Mouse (Mus musculus): ENCODE measurements around the gene Nt5c2. TPM values are rescaled to one million over a fixed set of nuclear protein-coding genes. Genes with fewer than 3 reads are reported as not detected.
A peak's percentile ranks its signal among the peaks of the same experiment; 100 is the strongest.

Gene Nt5c2
- polyA plus RNA-seq, 1 experiment from 2014 or later: 118 TPM

- Histone ChIP-seq H3K27me3 (no peaks in the 10 kb centered on the region), H3K4me2 (no peak overlapping the region), H3K4me3 (no peak overlapping the region), H3K4me1 (replicated peaks) (peaks cover 10% of the 10 kb centered on the region; the same call in 1 of the 2 replicates), H3K36me3 (no peaks in the 10 kb centered on the region), H3K9me3 (replicated peaks) (no peaks in the 10 kb centered on the region), H3K27ac (peak overlapping the region; percentile 26; the same call in 1 of the 2 replicates), H3K9ac (no peak overlapping the region)
- WGBS: 68% methylated on average over 6 of the region's 6 CpGs
- no peak for ATAC-seq (replicated peaks; ENCODE audit: insufficient number of reproducible peaks, insufficient read depth, low FRiP score, low read depth)
These were observed 94.4 kb downstream of the Nt5c2 start for GRCm38 (mm10) chr19:46920571-46920970.

- Histone ChIP-seq H3K4me2 (no peak overlapping the region), H3K9me3 (replicated peaks) (no peaks in the 10 kb centered on the region), H3K4me3 (no peak overlapping the region), H3K27ac (no peak overlapping the region), H3K27me3 (no peaks in the 10 kb centered on the region), H3K36me3 (no peaks in the 10 kb centered on the region; the same call in 1 of the 2 replicates), H3K9ac (no peak overlapping the region), H3K4me1 (replicated peaks) (peaks cover 8% of the 10 kb centered on the region)
- ATAC-seq (replicated peaks; ENCODE audit: insufficient number of reproducible peaks, insufficient read depth, low FRiP score, low read depth): no peak
- WGBS: 58% methylated on average over 9 of the region's 9 CpGs
These were observed 99.4 kb downstream of the Nt5c2 start for GRCm38 (mm10) chr19:46915406-46916080.

GRCm38 (mm10) chr19:46913626-46914025 lies 101.3 kb downstream of the Nt5c2 start:
- 94% methylated on average over 11 of the region's 11 CpGs for WGBS

GRCm38 (mm10) chr19:46911492-46911891 lies 103.5 kb downstream of the Nt5c2 start:
- WGBS: 65% methylated on average over 3 of the region's 3 CpGs
- Histone ChIP-seq H3K9ac (no peak overlapping the region), H3K27ac (no peak overlapping the region), H3K4me3 (no peak overlapping the region), H3K4me1 (replicated peaks) (peaks cover 6% of the 10 kb centered on the region; the same call in 1 of the 2 replicates), H3K9me3 (replicated peaks) (no peaks in the 10 kb centered on the region), H3K27me3 (no peaks in the 10 kb centered on the region), H3K36me3 (no peaks in the 10 kb centered on the region; the same call in 1 of the 2 replicates), H3K4me2 (no peak overlapping the region)
- ATAC-seq (replicated peaks; ENCODE audit: insufficient number of reproducible peaks, insufficient read depth, low FRiP score, low read depth): no peak

More at GRCm38 (mm10) chr19:46913626-46914025, 101.3 kb downstream of the Nt5c2 start:
- no peaks in the 10 kb centered on the region for H3K27me3 ChIP-seq
- no peaks in the 10 kb centered on the region; the same call in 1 of the 2 replicates for H3K36me3 ChIP-seq
- no peak for ATAC-seq (replicated peaks; ENCODE audit: insufficient number of reproducible peaks, insufficient read depth, low FRiP score, low read depth)
- no peak overlapping the region for H3K4me2 ChIP-seq
- no peak overlapping the region for H3K27ac ChIP-seq
- H3K9ac ChIP-seq: no peak overlapping the region
- no peak overlapping the region for H3K4me3 ChIP-seq
- peaks cover 6% of the 10 kb centered on the region for H3K4me1 ChIP-seq (replicated peaks)
- H3K9me3 ChIP-seq (replicated peaks): no peaks in the 10 kb centered on the region

- Histone ChIP-seq H3K27me3 (no peaks in the 10 kb centered on the region), H3K4me1 (replicated peaks) (no peaks in the 10 kb centered on the region), H3K36me3 (no peaks in the 10 kb centered on the region; the same call in 1 of the 2 replicates), H3K9ac (no peak overlapping the region), H3K4me2 (no peak overlapping the region), H3K4me3 (no peak overlapping the region), H3K27ac (no peak overlapping the region), H3K9me3 (replicated peaks) (no peaks in the 10 kb centered on the region)
- 83% methylated on average over 4 of the region's 4 CpGs for WGBS
- no peak for ATAC-seq (replicated peaks; ENCODE audit: insufficient number of reproducible peaks, insufficient read depth, low FRiP score, low read depth)
These were observed 106.0 kb downstream of the Nt5c2 start for GRCm38 (mm10) chr19:46908977-46909376.

- peaks cover 4% of the 10 kb centered on the region; the same call in 1 of the 2 replicates for H3K36me3 ChIP-seq
- ATAC-seq (replicated peaks; ENCODE audit: insufficient number of reproducible peaks, insufficient read depth, low FRiP score, low read depth): no peak
- no peaks in the 10 kb centered on the region for H3K9me3 ChIP-seq (replicated peaks)
- H3K9ac ChIP-seq: no peak overlapping the region
- no peaks in the 10 kb centered on the region for H3K4me1 ChIP-seq (replicated peaks)
- WGBS: 81% methylated on average over 5 of the region's 5 CpGs
- H3K27me3 ChIP-seq: no peaks in the 10 kb centered on the region
- no peak overlapping the region for H3K4me3 ChIP-seq
- no peak overlapping the region for H3K27ac ChIP-seq
- no peak overlapping the region for H3K4me2 ChIP-seq
These were observed 106.7 kb downstream of the Nt5c2 start for GRCm38 (mm10) chr19:46908207-46908606.

- H3K27ac ChIP-seq: no peak overlapping the region
- no peaks in the 10 kb centered on the region for H3K9me3 ChIP-seq (replicated peaks)
- WGBS: 84% methylated on average over 4 of the region's 4 CpGs
- no peak overlapping the region for H3K4me3 ChIP-seq
- H3K27me3 ChIP-seq: no peaks in the 10 kb centered on the region
- H3K9ac ChIP-seq: no peak overlapping the region
- no peak for ATAC-seq (replicated peaks; ENCODE audit: insufficient number of reproducible peaks, insufficient read depth, low FRiP score, low read depth)
- no peak overlapping the region for H3K4me2 ChIP-seq
- H3K4me1 ChIP-seq (replicated peaks): peaks cover 2% of the 10 kb centered on the region
- peaks cover 4% of the 10 kb centered on the region; the same call in 1 of the 2 replicates for H3K36me3 ChIP-seq
These were observed 109.0 kb downstream of the Nt5c2 start for GRCm38 (mm10) chr19:46905971-46906370.

- no peak overlapping the region for H3K27ac ChIP-seq
- peaks cover 5% of the 10 kb centered on the region for H3K4me1 ChIP-seq (replicated peaks)
- peaks cover 4% of the 10 kb centered on the region; the same call in 1 of the 2 replicates for H3K36me3 ChIP-seq
- no peaks in the 10 kb centered on the region for H3K9me3 ChIP-seq (replicated peaks)
- no peaks in the 10 kb centered on the region for H3K27me3 ChIP-seq
- no peak overlapping the region for H3K9ac ChIP-seq
- H3K4me3 ChIP-seq: no peak overlapping the region
- H3K4me2 ChIP-seq: no peak overlapping the region
- ATAC-seq (replicated peaks; ENCODE audit: insufficient number of reproducible peaks, insufficient read depth, low FRiP score, low read depth): no peak
These were observed 109.6 kb downstream of the Nt5c2 start for GRCm38 (mm10) chr19:46905383-46905782.

GRCm38 (mm10) chr19:46904907-46905306 lies 110.0 kb downstream of the Nt5c2 start:
- ATAC-seq (replicated peaks; ENCODE audit: insufficient number of reproducible peaks, insufficient read depth, low FRiP score, low read depth): no peak
- H3K9ac ChIP-seq: no peak overlapping the region
- H3K4me3 ChIP-seq: no peak overlapping the region
- 64% methylated on average over 1 of the region's 1 CpGs for WGBS
- H3K4me2 ChIP-seq: no peak overlapping the region
- no peaks in the 10 kb centered on the region for H3K9me3 ChIP-seq (replicated peaks)
- H3K36me3 ChIP-seq: peaks cover 4% of the 10 kb centered on the region; the same call in 1 of the 2 replicates
- no peaks in the 10 kb centered on the region for H3K27me3 ChIP-seq
- H3K4me1 ChIP-seq (replicated peaks): peaks cover 7% of the 10 kb centered on the region
- H3K27ac ChIP-seq: no peak overlapping the region

- Histone ChIP-seq H3K36me3 (peaks cover 7% of the 10 kb centered on the region), H3K4me3 (no peak overlapping the region), H3K4me2 (no peak overlapping the region), H3K4me1 (replicated peaks) (peaks cover 16% of the 10 kb centered on the region), H3K27ac (no peak overlapping the region), H3K27me3 (no peaks in the 10 kb centered on the region), H3K9me3 (replicated peaks) (no peaks in the 10 kb centered on the region), H3K9ac (no peak overlapping the region)
- no peak for ATAC-seq (replicated peaks; ENCODE audit: insufficient number of reproducible peaks, insufficient read depth, low FRiP score, low read depth)
- WGBS: 85% methylated on average over 5 of the region's 5 CpGs
These were observed 111.6 kb downstream of the Nt5c2 start for GRCm38 (mm10) chr19:46903379-46903778.

- Histone ChIP-seq H3K9me3 (replicated peaks) (no peaks in the 10 kb centered on the region), H3K4me3 (no peak overlapping the region), H3K27me3 (no peaks in the 10 kb centered on the region), H3K4me2 (no peak overlapping the region), H3K9ac (no peak overlapping the region), H3K27ac (no peak overlapping the region), H3K36me3 (peaks cover 24% of the 10 kb centered on the region), H3K4me1 (replicated peaks) (peaks cover 16% of the 10 kb centered on the region)
- 77% methylated on average over 5 of the region's 5 CpGs for WGBS
- ATAC-seq (replicated peaks; ENCODE audit: insufficient number of reproducible peaks, insufficient read depth, low FRiP score, low read depth): no peak
These were observed 113.6 kb downstream of the Nt5c2 start for GRCm38 (mm10) chr19:46901323-46901722.

GRCm38 (mm10) chr19:46900786-46901185 lies 114.2 kb downstream of the Nt5c2 start:
- Histone ChIP-seq H3K4me2 (no peak overlapping the region), H3K27me3 (no peaks in the 10 kb centered on the region), H3K36me3 (peaks cover 28% of the 10 kb centered on the region), H3K4me1 (replicated peaks) (peaks cover 16% of the 10 kb centered on the region), H3K9ac (no peak overlapping the region), H3K4me3 (no peak overlapping the region), H3K27ac (no peak overlapping the region), H3K9me3 (replicated peaks) (no peaks in the 10 kb centered on the region)
- no peak for ATAC-seq (replicated peaks; ENCODE audit: insufficient number of reproducible peaks, insufficient read depth, low FRiP score, low read depth)
- WGBS: 66% methylated on average over 6 of the region's 6 CpGs

All from heart, embryonic 15.5 days (tissue).